Mouse (Mus musculus) layer of hippocampus, adult 9-10 months (tissue): ENCODE results near the gene Zfp719.

Experiments used
- DNase-seq: peaks from one replicate; pipeline ENCODE4 v3.0.0; 2022; ENCODE audit warnings: low spot score

The Zfp719 gene

DNA sequence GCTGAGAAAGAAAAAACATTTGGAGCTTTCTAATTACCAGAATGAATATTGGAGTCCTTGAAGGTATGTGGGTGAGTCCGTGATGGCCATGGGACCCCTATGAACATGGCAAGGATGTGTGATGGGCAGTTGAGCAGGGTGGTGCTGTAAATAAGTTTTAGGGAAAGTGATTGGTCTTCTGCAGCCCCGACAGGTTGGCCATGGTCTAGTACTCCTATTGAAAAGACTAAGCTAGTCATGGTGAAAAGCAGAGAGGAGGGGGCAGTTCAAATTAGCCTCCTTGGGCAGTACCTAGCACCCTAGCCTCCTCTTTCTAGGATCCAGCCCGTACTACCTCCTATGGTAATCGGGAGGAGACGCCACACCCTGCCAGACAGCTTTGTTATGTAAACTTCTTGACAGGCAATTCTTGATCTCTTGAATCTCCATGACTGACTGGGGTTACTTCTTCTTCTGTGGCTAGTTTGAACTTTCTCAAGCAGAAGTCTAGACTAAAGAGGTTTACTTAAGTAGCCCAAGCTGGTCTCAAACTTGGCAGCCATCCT is 28.4 kb downstream of the Zfp719 start:
- no peak for DNase-seq

DNA sequence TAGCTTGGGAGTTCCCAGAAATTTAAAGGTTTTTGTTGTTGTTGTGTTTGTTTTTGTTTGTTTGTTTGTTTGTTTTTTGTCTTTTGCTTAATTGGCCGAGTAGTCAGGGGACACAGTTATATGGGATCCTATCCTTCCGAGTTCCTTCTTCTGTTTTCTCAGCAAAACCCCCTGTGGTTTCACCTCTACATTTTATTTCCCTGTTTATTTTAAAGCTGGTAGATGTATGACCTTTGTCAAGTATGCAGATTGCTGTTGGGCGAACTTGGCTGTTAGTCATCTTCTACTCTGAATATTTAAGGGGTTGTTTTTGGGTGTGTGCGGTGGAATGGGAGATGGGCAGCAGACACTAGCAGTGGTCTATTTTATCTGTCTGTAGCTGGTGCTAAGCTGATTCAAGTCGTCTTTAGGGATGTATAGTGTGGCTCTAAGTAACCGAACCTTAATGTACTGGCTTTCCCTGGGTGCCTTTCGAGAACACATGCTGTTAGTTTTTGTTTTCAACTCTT is 29.0 kb downstream of the Zfp719 start:
- no peak for DNase-seq

DNA sequence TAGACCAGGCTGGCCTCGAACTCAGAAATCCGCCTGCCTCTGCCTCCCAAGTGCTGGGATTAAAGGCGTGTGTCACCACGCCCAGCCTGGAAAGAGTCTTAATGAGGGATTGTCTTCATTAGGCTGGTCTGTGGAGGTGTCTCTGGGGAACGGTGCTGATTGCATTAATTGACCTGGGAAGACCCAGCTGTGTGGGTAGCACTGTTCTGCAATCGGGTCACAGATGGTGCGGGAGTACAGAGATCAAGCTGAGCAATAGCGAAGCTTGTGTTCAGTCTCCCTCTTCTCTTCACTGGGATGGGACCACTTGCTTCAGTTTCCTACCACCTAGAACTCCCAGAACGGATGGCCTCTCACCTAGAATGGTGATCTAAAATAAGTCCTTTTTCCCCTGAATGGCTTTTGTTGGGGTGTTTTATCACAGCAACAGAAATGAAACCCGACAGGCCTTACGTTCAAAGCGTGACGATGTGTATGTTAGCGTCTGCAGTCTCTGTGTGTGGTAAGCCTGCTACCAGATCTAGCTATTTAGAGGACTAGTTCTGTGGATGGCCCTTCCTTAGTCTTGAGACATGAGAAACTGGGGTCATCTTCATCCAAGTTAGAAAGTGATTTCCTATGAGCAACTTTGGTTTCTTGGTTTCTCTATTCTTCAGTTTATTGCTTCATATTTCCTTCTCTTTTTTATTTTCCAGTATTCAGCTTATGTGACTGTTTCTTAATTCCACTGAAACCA is 34.6 kb downstream of the Zfp719 start:
- DNase-seq = no peak

DNA sequence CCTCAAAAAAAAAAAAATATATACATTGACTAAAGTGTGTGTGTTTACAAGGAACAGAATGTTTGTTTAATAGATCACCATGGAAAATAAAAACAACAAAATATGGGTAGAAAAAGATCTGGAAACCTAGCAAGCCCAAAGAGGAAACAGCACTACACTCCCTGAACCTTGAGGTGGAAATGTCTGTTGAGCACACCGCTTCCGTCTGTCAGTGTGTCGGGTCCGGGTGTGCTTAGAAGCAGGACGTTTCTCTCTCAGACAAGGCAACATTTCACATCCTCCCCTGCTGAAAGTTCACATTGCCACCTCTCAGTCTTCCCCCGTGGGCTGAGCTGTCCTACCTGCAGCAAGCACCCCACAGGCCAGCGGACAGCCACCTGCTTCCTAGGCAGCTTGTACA is 43.5 kb downstream of the Zfp719 start:
- no peak for DNase-seq

DNA sequence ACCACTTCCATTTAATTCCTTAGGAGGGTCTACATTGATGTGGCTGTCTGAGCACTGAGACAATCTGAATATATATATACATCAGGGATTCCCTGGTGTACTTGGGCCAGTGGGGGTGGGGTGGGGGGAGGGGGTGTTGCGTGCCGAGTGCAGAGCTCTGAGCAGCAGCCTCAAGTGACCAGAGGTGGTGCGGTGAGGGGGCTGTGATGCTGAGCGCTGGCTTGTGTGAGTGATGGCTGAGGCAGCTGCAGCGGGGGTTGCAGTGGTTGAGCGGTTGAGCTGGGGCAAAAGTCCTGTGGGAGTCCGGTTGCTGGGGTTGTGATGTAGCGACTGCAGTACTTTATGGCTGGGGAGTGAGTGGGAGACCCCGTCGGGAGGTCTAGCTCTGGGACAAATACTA is 44.4 kb downstream of the Zfp719 start:
- DNase-seq = no peak

DNA sequence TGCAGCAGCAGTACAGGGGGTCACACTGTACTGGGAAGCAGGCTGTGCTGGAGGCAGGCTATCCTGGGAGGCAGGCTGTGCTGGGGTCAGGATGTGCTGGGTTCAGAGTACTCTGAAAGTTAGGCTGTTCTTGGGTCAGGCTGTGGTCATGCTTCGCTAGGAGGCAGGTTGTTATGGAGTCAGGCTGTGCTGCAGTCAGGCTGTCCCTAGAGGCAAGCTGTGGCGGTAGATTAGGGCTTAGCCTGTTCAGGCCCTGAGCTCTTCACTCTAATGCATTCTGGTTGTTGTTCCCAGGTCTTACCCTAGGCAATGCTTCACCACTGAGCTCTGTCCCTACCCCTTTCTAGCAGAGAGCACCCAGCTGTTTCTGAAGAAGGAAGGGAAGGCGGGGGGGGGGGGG is 45.7 kb downstream of the Zfp719 start:
- DNase-seq = no peak

DNA sequence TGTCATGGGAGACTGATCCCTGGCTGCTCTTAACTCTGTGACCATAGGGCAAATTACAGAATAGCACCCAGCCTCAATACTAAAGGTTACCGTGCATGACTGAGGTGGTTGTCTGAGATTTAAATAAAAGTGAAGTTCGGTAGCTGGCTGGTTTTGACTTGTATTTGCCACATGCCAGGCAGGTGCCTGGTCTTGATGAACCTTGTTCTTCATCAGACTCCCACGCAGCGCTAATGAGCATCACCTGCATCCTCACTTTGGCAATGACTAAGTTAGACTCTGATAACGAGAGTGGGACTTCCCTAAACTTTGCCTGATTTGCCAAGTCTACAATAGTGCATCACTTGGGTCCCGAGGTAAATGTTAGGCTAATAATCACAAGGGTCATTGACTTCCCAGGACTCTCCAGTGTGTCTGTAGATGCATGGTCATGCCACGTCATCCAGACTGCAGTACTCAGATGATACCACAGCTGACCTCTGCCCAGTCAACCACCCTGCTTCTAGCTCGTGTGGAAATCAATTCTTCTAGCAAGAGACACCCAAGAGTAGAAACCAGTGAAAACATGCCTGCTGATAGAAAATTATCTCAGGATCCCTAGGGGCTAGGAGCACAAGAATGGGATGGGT is 46.5 kb downstream of the Zfp719 start:
- DNase-seq = no peak

DNA sequence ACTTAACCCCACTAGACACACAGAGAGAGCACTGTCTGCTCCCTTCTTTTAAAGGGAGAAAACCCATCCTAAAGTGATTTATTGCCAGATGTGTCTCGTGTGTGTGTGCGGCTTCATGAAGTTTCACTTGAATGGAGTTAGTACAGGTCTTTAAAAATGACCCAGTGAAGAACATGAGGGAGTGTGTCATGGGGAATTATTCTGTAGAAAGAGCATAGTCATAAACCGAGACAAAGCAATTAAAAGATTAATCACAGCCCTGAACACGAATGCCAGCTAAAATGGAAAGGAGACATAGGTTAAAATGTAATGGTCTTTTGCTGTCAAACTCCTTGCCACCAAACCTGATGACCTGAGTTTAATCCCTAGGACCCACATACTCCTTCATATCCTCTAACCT is 54.5 kb downstream of the Zfp719 start:
- no peak for DNase-seq

DNA sequence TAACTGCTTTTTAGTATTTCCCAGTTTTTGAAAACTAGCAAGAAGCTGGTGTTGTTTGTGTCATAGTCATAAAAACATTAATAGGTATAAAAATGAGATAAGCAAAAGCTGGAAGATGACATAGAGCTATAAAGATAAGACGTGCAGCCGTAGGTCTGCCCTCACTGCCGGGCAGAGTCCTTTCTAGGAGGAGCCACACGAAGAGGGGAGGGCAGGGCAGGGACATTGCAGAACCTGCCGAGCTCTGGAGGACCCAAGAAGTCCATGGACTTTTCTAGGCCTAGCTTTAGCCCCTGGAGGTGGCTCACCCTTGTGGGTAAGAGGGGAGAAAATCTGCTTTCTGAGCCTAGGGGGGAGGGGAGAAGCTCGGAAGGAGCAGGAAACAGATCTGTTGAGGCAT is 55.1 kb downstream of the Zfp719 start, which contains the start of gene Ceacam18:
Gene Ceacam18 (plus strand): TSS at position 208 of the 400 bp plus-strand sequence.
- DNase-seq = no peak

DNA sequence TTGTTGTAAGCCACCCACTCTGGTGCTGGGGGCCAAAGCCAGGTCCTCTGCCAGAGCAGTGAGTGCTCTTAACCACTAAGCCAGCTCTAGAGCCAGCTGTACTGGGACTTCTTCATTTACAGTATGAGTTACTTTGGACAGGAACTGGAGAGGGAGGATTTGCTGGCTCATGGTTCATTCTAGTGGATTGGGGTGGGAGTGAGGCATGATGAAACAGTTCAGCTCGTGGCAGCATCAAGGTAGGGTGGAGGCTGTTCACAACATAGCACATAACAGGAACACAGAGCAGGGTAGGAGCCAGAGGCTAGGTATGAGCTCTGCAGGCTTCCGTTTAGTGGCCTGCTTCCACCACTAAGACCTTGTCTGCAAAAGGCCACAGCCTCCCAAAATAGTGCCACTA is 56.8 kb downstream of the Zfp719 start:
- DNase-seq = no peak

DNA sequence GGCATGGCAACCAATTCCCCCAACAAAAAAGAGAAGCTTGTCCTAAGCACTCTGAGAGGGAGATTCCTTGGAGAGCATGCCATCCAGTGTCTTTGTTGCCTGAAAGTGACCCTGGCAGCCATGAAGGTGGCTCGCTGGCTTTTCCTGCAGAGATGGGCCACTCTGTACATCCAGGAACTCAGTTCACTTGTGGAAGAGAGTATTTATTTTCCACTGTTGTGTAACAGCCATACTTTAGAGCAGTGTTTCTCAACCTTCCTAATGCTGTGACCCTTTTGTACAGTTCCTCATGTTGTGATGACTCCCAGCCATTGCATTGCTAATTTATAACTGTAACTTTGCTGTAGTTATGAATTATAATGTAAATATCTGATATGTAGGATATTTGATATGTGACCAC is 57.7 kb downstream of the Zfp719 start:
- no peak for DNase-seq

DNA sequence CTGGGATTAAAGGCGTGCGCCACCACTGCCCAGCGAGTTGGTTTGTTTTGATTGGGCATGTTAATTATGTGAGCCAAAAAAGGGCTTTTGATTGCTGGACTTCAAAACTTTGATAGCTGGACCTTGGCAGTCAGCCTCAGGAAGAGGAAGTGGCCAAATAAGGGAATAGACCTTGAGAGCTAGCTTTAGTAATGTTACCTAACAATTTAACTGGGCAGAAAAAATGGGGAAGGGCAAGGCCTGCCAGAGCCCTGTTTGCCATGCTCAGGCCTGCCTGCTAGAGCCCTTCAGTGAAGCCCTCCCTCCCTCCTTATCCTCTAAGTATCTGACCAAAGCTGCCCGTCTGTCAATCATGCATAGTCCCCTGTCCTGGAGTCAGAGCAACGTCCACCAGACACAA is 63.2 kb downstream of the Zfp719 start:
- no peak for DNase-seq
